Mouse (Mus musculus): Measurements from ENCODE around the gene Fam241b. TPM values are rescaled to one million over a fixed set of nuclear protein-coding genes. Genes with fewer than 3 reads are reported as not detected.

The Fam241b gene
- polyA plus RNA-seq, 1 experiment from 2014 or later, result 16.2 TPM

GRCm38 (mm10) chr10:62069398-62069797, 74.3 kb downstream of the Fam241b start:
- Histone ChIP-seq H3K4me3 (ENCODE audit: low read length) (no peak overlapping the region), H3K27ac (ENCODE audit: low read length) (no peak overlapping the region), H3K4me1 (replicated peaks; ENCODE audit: control insufficient read depth, insufficient read depth, low read length) (no peaks in the 10 kb centered on the region), H3K9ac (ENCODE audit: low read length) (no peak overlapping the region), H3K9me3 (ENCODE audit: control insufficient read depth, low read length) (0 out of 2 replicates have a peak, but pooled peaks cover 3% of the 10 kb centered on the region), H3K4me2 (ENCODE audit: low read depth, low read length) (no peak overlapping the region), H3K27me3 (ENCODE audit: control insufficient read depth, insufficient read depth, low read depth, low read length) (no peaks in the 10 kb centered on the region), H3K36me3 (ENCODE audit: control insufficient read depth, insufficient read depth, low read length) (no peaks in the 10 kb centered on the region)
- WGBS, result 51% methylated on average over 7 of the region's 7 CpGs
- 0 out of 2 replicates have a peak, but pooled peaks have one; percentile 24 for ATAC-seq (ENCODE audit: low read depth)

- Histone ChIP-seq H3K9ac (ENCODE audit: low read length) (no peak overlapping the region), H3K27ac (ENCODE audit: low read length) (no peak overlapping the region), H3K36me3 (ENCODE audit: control insufficient read depth, insufficient read depth, low read length) (no peaks in the 10 kb centered on the region), H3K9me3 (ENCODE audit: control insufficient read depth, low read length) (no peaks in the 10 kb centered on the region), H3K4me1 (replicated peaks; ENCODE audit: control insufficient read depth, insufficient read depth, low read length) (no peaks in the 10 kb centered on the region), H3K4me3 (ENCODE audit: low read length) (no peak overlapping the region), H3K4me2 (ENCODE audit: low read depth, low read length) (no peak overlapping the region), H3K27me3 (ENCODE audit: control insufficient read depth, insufficient read depth, low read depth, low read length) (no peaks in the 10 kb centered on the region)
- ATAC-seq (ENCODE audit: low read depth), result peak; percentile 55; the same call in 1 of the 2 replicates
- WGBS, result 52% methylated on average over 9 of the region's 9 CpGs
Measured at GRCm38 (mm10) chr10:62068532-62068931, 75.2 kb downstream of the Fam241b start.

GRCm38 (mm10) chr10:62066213-62066612, 77.5 kb downstream of the Fam241b start:
- Histone ChIP-seq H3K9ac (ENCODE audit: low read length) (no peak overlapping the region), H3K36me3 (ENCODE audit: control insufficient read depth, insufficient read depth, low read length) (no peaks in the 10 kb centered on the region), H3K4me3 (ENCODE audit: low read length) (no peak overlapping the region), H3K27me3 (ENCODE audit: control insufficient read depth, insufficient read depth, low read depth, low read length) (no peaks in the 10 kb centered on the region), H3K4me2 (ENCODE audit: low read depth, low read length) (no peak overlapping the region), H3K9me3 (ENCODE audit: control insufficient read depth, low read length) (no peaks in the 10 kb centered on the region), H3K27ac (ENCODE audit: low read length) (no peak overlapping the region), H3K4me1 (replicated peaks; ENCODE audit: control insufficient read depth, insufficient read depth, low read length) (no peaks in the 10 kb centered on the region)
- WGBS, result 42% methylated on average over 7 of the region's 7 CpGs
- no peak for ATAC-seq (ENCODE audit: low read depth)

- H3K9ac ChIP-seq (ENCODE audit: low read length), result no peak overlapping the region
- no peak overlapping the region for H3K4me3 ChIP-seq (ENCODE audit: low read length)
- no peaks in the 10 kb centered on the region for H3K9me3 ChIP-seq (ENCODE audit: control insufficient read depth, low read length)
- H3K4me1 ChIP-seq (replicated peaks; ENCODE audit: control insufficient read depth, insufficient read depth, low read length), result peaks cover 10% of the 10 kb centered on the region
- H3K27me3 ChIP-seq (ENCODE audit: control insufficient read depth, insufficient read depth, low read depth, low read length), result no peaks in the 10 kb centered on the region
- H3K36me3 ChIP-seq (ENCODE audit: control insufficient read depth, insufficient read depth, low read length), result no peaks in the 10 kb centered on the region
- no peak overlapping the region for H3K4me2 ChIP-seq (ENCODE audit: low read depth, low read length)
- H3K27ac ChIP-seq (ENCODE audit: low read length), result no peak overlapping the region
- 71% methylated on average over 5 of the region's 5 CpGs for WGBS
- ATAC-seq (ENCODE audit: low read depth), result no peak
Measured at GRCm38 (mm10) chr10:62062786-62063185, 80.9 kb downstream of the Fam241b start.

- WGBS, result 23% methylated on average over 14 of the region's 14 CpGs
- Histone ChIP-seq H3K9ac (ENCODE audit: low read length) (no peak overlapping the region), H3K4me3 (ENCODE audit: low read length) (no peak overlapping the region), H3K4me1 (replicated peaks; ENCODE audit: control insufficient read depth, insufficient read depth, low read length) (peaks cover 10% of the 10 kb centered on the region), H3K27me3 (ENCODE audit: control insufficient read depth, insufficient read depth, low read depth, low read length) (no peaks in the 10 kb centered on the region), H3K27ac (ENCODE audit: low read length) (peak overlapping the region; percentile 7; the same call in 1 of the 2 replicates), H3K4me2 (ENCODE audit: low read depth, low read length) (no peak overlapping the region), H3K9me3 (ENCODE audit: control insufficient read depth, low read length) (no peaks in the 10 kb centered on the region), H3K36me3 (ENCODE audit: control insufficient read depth, insufficient read depth, low read length) (no peaks in the 10 kb centered on the region)
- ATAC-seq (ENCODE audit: low read depth), result no peak
Measured at GRCm38 (mm10) chr10:62060969-62061678, 82.6 kb downstream of the Fam241b start.

GRCm38 (mm10) chr10:62060224-62060913, 83.4 kb downstream of the Fam241b start:
- Histone ChIP-seq H3K9ac (ENCODE audit: low read length) (no peak overlapping the region), H3K27me3 (ENCODE audit: control insufficient read depth, insufficient read depth, low read depth, low read length) (no peaks in the 10 kb centered on the region), H3K4me3 (ENCODE audit: low read length) (no peak overlapping the region), H3K9me3 (ENCODE audit: control insufficient read depth, low read length) (no peaks in the 10 kb centered on the region), H3K36me3 (ENCODE audit: control insufficient read depth, insufficient read depth, low read length) (no peaks in the 10 kb centered on the region), H3K4me2 (ENCODE audit: low read depth, low read length) (no peak overlapping the region), H3K4me1 (replicated peaks; ENCODE audit: control insufficient read depth, insufficient read depth, low read length) (peaks cover 10% of the 10 kb centered on the region), H3K27ac (ENCODE audit: low read length) (peak overlapping the region; percentile 7; the same call in 1 of the 2 replicates)
- 38% methylated on average over 16 of the region's 16 CpGs for WGBS
- peak; percentile 56 for ATAC-seq (ENCODE audit: low read depth)

GRCm38 (mm10) chr10:62058508-62059375, 85.0 kb downstream of the Fam241b start:
- no peaks in the 10 kb centered on the region for H3K36me3 ChIP-seq (ENCODE audit: control insufficient read depth, insufficient read depth, low read length)
- H3K4me2 ChIP-seq (ENCODE audit: low read depth, low read length), result no peak overlapping the region
- no peak overlapping the region for H3K27ac ChIP-seq (ENCODE audit: low read length)
- no peak for ATAC-seq (ENCODE audit: low read depth)
- no peak overlapping the region for H3K9ac ChIP-seq (ENCODE audit: low read length)
- peaks cover 10% of the 10 kb centered on the region for H3K4me1 ChIP-seq (replicated peaks; ENCODE audit: control insufficient read depth, insufficient read depth, low read length)
- no peak overlapping the region for H3K4me3 ChIP-seq (ENCODE audit: low read length)
- 68% methylated on average over 13 of the region's 13 CpGs for WGBS
- no peaks in the 10 kb centered on the region for H3K9me3 ChIP-seq (ENCODE audit: control insufficient read depth, low read length)
- no peaks in the 10 kb centered on the region for H3K27me3 ChIP-seq (ENCODE audit: control insufficient read depth, insufficient read depth, low read depth, low read length)

Data from lung, embryonic 16.5 days (tissue).